Mouse (Mus musculus) hindbrain, embryonic 11.5 days (tissue): Measurements from ENCODE around the gene Gm4881. TPM values are rescaled to one million over a fixed set of nuclear protein-coding genes. Genes with fewer than 3 reads are reported as not detected.

Experiments used
- ATAC-seq: fragments of 200-750 bp; cut with Nextera tagmentation; 2 replicates; pipeline ENCODE4 v1.8.0; 2017; ENCODE audit warnings: mild to moderate bottlenecking, moderate TSS enrichment, moderate library complexity; ENCODE audit not compliant: low FRiP score
- DNase-seq: peaks from one replicate; pipeline ENCODE4 v3.0.0-alpha.2; 2015; ENCODE audit warnings: low spot score
- H3K27ac ChIP-seq: fragments of 300-500 bp; sonication (generic); 2 replicates; pipeline ENCODE4 v1.5.1; 2014; ENCODE audit warnings: mild to moderate bottlenecking, low read depth, low read length
- H3K27me3 ChIP-seq: fragments of 300-500 bp; sonication (generic); 2 replicates; pipeline ENCODE4 v1.6.1; 2014; ENCODE audit warnings: mild to moderate bottlenecking, low read length, moderate library complexity, mixed read lengths; ENCODE audit not compliant: control insufficient read depth, insufficient read depth
- H3K36me3 ChIP-seq: fragments of 300-500 bp; sonication (generic); 2 replicates; pipeline ENCODE4 v1.6.1; 2014; ENCODE audit warnings: mild to moderate bottlenecking, low read length, moderate library complexity, mixed read lengths; ENCODE audit not compliant: control insufficient read depth, insufficient read depth
- H3K4me1 ChIP-seq: fragments of 300-500 bp; sonication (generic); replicated peaks from 2 replicates; pipeline ENCODE4 v1.6.1; 2014; ENCODE audit warnings: low read length, mixed read lengths; ENCODE audit not compliant: control insufficient read depth, insufficient read depth
- H3K4me2 ChIP-seq: fragments of 300-500 bp; sonication (generic); replicated peaks from 2 replicates; pipeline ENCODE4 v1.6.1; 2014; ENCODE audit warnings: mild to moderate bottlenecking, low read depth, low read length
- H3K4me3 ChIP-seq: fragments of 300-500 bp; sonication (generic); 2 replicates; pipeline ENCODE4 v1.5.1; 2014; ENCODE audit warnings: low read depth, low read length
- H3K9ac ChIP-seq: fragments of 300-500 bp; sonication (generic); 2 replicates; pipeline ENCODE4 v1.6.1; 2014; ENCODE audit warnings: low read depth, low read length
- H3K9me3 ChIP-seq: fragments of 300-500 bp; sonication (generic); 2 replicates; pipeline ENCODE4 v1.6.1; 2016; ENCODE audit warnings: low read length; ENCODE audit not compliant: control insufficient read depth
- WGBS: fragments of 180-500 bp; shearing (Covaris S2); extraction: QIAGEN DNeasy Blood & Tissue Kit; methylation state at CpG from one replicate; pipeline ENCODE4 v1.1.7; 2014; 5-methylcytosine and 5-hydroxymethylcytosine counted together
- polyA plus RNA-seq: library from polyadenylated mRNA; unstranded; fragments of >200 nt; fragmentation: Nextera tagmentation; extraction: Ambion mirVana; gene quantifications from 2 replicates; pipeline ENCODE4 v1.2.1, GENCODE M21; 2014

Gm4881 gene
- 4.7 and 6.1 TPM in 2 replicates for polyA plus RNA-seq

DNA sequence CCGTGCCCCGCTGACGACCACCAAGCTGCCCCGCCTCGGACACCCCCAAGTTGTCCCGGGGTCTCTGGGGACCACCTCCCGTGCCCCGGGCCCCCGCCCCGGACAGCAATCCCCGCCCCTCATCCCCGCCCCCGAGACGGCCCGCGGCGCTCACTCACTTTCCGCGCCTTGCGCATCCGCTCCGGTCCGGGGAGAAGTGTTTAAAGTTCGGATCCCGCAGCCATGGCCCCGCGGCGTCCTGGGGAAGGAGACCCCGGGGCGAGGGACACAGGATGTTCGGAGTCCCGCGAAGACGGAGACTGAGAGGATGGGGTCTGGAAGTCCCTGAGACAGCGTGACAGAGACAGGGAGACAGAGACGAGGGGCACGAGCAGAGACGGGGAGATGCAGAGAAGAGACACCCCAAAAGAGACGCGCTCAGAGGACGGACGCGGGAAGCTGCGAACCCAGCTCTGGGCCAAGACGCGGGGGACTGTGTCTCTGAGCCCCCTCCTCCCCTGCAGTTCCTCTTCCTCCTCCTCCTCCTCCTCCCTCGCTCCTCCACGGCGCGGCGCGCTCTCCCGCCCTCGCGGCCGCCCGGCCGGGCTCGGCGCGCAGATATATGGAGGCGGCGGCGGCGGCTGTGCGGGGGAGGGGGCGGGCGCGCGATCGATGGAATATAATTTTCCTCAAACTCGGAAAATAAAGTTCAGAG lies at the start of gene Gm4881:
TSS of gene Gm4881 (minus strand) at position 238 of the 694 bp plus-strand sequence.
- peaks cover 82% of the 10 kb centered on the region for H3K27me3 ChIP-seq
- peak within 1 kb of the TSS; percentile 32 for H3K4me3 ChIP-seq
- peaks cover 8% of the 10 kb centered on the region for H3K4me1 ChIP-seq
- no peak within 1 kb of the TSS for H3K27ac ChIP-seq
- DNase-seq: no peak
- no peaks in the 10 kb centered on the region for H3K36me3 ChIP-seq
- WGBS: under 1% methylated on average over 50 of the region's 72 CpGs
- H3K9me3 ChIP-seq: no peaks in the 10 kb centered on the region
- no peak within 1 kb of the TSS for H3K9ac ChIP-seq
- H3K4me2 ChIP-seq: peak within 1 kb of the TSS; percentile 51
- no peak for ATAC-seq

- 78% methylated on average over 6 of the region's 6 CpGs for WGBS
- no peak overlapping the region for H3K4me3 ChIP-seq
- H3K27ac ChIP-seq: no peak overlapping the region
- H3K9ac ChIP-seq: no peak overlapping the region
- no peak overlapping the region for H3K4me2 ChIP-seq
- H3K27me3 ChIP-seq: no peaks in the 10 kb centered on the region
- no peaks in the 10 kb centered on the region for H3K9me3 ChIP-seq
- DNase-seq: no peak
- ATAC-seq: no peak
- no peaks in the 10 kb centered on the region for H3K36me3 ChIP-seq
- no peaks in the 10 kb centered on the region for H3K4me1 ChIP-seq
These were observed 48.8 kb upstream of the Gm4881 start for GRCm38 (mm10) chr7:24993081-24993480.

DNA sequence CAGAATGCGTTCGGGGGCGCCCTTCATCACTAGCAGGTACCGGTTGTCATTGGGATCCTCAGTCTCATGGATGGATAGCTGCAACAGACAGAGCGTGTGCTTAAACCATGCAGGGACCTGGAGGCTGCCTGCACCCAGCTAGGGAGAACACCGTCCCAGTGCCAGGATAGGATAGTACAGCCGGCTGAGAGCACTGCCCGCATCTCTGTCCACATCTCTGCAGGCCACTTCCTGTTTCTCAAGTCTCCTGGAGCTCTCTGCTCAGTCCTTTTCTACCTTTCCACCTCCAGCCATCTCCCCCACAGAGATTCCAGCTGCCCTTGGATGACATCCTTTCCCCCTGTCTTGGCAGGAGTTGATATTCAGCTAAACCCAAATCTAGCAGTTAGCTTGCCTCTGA lies 46.2 kb upstream of the Gm4881 start:
- H3K27me3 ChIP-seq: no peaks in the 10 kb centered on the region
- DNase-seq (no peak), ATAC-seq (no peak)
- no peaks in the 10 kb centered on the region for H3K9me3 ChIP-seq
- H3K36me3 ChIP-seq: no peaks in the 10 kb centered on the region
- no peak overlapping the region for H3K4me2 ChIP-seq
- WGBS: 85% methylated on average over 8 of the region's 8 CpGs
- no peaks in the 10 kb centered on the region for H3K4me1 ChIP-seq
- H3K4me3 ChIP-seq: no peak overlapping the region
- H3K9ac ChIP-seq: no peak overlapping the region
- no peak overlapping the region for H3K27ac ChIP-seq

- no peak overlapping the region for H3K4me2 ChIP-seq
- 84% methylated on average over 14 of the region's 14 CpGs for WGBS
- ATAC-seq: no peak
- H3K4me1 ChIP-seq: no peaks in the 10 kb centered on the region
- H3K4me3 ChIP-seq: no peak overlapping the region
- no peak overlapping the region for H3K9ac ChIP-seq
- no peaks in the 10 kb centered on the region for H3K27me3 ChIP-seq
- H3K36me3 ChIP-seq: no peaks in the 10 kb centered on the region
- H3K27ac ChIP-seq: no peak overlapping the region
- DNase-seq: no peak
- no peaks in the 10 kb centered on the region for H3K9me3 ChIP-seq
These were observed 43.6 kb upstream of the Gm4881 start for GRCm38 (mm10) chr7:24987941-24988340.

- ATAC-seq: no peak
- no peaks in the 10 kb centered on the region for H3K27me3 ChIP-seq
- no peak overlapping the region for H3K4me2 ChIP-seq
- H3K9ac ChIP-seq: no peak overlapping the region
- no peaks in the 10 kb centered on the region for H3K36me3 ChIP-seq
- H3K4me3 ChIP-seq: no peak overlapping the region
- no peak for DNase-seq
- WGBS: 74% methylated on average over 5 of the region's 5 CpGs
- H3K4me1 ChIP-seq: no peaks in the 10 kb centered on the region
- H3K27ac ChIP-seq: no peak overlapping the region
- no peaks in the 10 kb centered on the region for H3K9me3 ChIP-seq
These were observed 41.5 kb upstream of the Gm4881 start for GRCm38 (mm10) chr7:24985799-24986198.

- no peaks in the 10 kb centered on the region for H3K36me3 ChIP-seq
- H3K4me1 ChIP-seq: no peaks in the 10 kb centered on the region
- no peak overlapping the region for H3K27ac ChIP-seq
- DNase-seq (no peak), ATAC-seq (no peak)
- H3K9me3 ChIP-seq: no peaks in the 10 kb centered on the region
- WGBS: 92% methylated on average over 2 of the region's 2 CpGs
- no peak overlapping the region for H3K4me3 ChIP-seq
- H3K9ac ChIP-seq: no peak overlapping the region
- H3K27me3 ChIP-seq: no peaks in the 10 kb centered on the region
- H3K4me2 ChIP-seq: no peak overlapping the region
These were observed 40.0 kb upstream of the Gm4881 start for GRCm38 (mm10) chr7:24984307-24984706.

GRCm38 (mm10) chr7:24983396-24983795 lies 39.1 kb upstream of the Gm4881 start:
- DNase-seq (no peak), ATAC-seq (no peak)
- Histone ChIP-seq H3K9ac (no peak overlapping the region), H3K27me3 (no peaks in the 10 kb centered on the region), H3K4me2 (no peak overlapping the region), H3K27ac (no peak overlapping the region), H3K9me3 (no peaks in the 10 kb centered on the region), H3K4me1 (no peaks in the 10 kb centered on the region), H3K4me3 (no peak overlapping the region), H3K36me3 (no peaks in the 10 kb centered on the region)
- 88% methylated on average over 5 of the region's 5 CpGs for WGBS

DNA sequence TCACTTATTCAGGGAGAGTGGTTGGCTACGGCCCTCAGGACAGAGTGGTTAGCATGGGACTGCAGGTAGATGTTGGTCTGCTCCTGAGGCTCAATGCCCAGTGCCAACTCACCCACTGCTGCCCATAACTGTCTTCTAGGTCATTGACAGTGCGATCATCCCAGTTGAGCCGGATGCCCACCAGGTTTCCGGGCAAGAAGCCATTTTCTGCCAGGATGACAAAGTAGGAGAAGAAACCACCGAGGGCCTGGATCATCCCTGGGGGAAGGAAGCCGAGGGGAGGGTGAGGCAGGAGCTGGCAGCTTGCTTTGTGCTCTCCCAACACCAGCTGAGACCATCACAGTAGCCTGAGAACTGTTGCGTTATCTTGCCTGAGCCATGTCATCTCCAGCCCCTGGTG lies 36.1 kb upstream of the Gm4881 start:
- Histone ChIP-seq H3K4me2 (no peak overlapping the region), H3K9ac (no peak overlapping the region), H3K4me1 (no peaks in the 10 kb centered on the region), H3K4me3 (no peak overlapping the region), H3K36me3 (no peaks in the 10 kb centered on the region), H3K9me3 (no peaks in the 10 kb centered on the region), H3K27ac (no peak overlapping the region), H3K27me3 (no peaks in the 10 kb centered on the region)
- WGBS: 88% methylated on average over 7 of the region's 7 CpGs
- DNase-seq (no peak), ATAC-seq (no peak)

DNA sequence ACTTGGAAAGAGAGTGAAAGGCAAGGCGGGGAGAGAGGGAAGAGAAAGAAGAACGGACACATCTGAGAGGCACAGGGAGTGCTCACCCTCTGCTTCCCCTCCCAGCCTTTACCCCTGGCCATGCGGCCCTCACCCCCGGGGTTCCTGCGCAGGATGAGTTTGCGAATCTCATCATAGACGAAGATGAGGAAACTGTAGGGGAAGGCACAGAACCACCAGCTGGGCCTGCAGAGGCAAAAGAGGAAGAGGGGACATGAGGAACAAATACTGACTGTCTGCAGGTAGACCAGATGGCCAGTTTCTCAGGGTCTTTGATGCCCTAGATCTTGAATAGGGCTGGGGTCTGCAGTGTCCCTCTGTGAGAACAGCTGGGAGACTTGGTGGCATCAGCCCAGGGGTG lies 34.5 kb upstream of the Gm4881 start:
- DNase-seq (no peak), ATAC-seq (no peak)
- Histone ChIP-seq H3K9ac (no peak overlapping the region), H3K4me1 (no peaks in the 10 kb centered on the region), H3K27me3 (no peaks in the 10 kb centered on the region; the same call in 1 of the 2 replicates), H3K9me3 (no peaks in the 10 kb centered on the region), H3K4me3 (no peak overlapping the region), H3K4me2 (no peak overlapping the region), H3K36me3 (no peaks in the 10 kb centered on the region), H3K27ac (no peak overlapping the region)
- WGBS: 87% methylated on average over 7 of the region's 7 CpGs
